Mouse (Mus musculus) T-helper 17 cell (primary cell): ENCODE results near the gene Igf2r.

Experiments
- in situ Hi-C, 2 experiments: fragments of 300-600 bp; cut with MboI, MseI; formaldehyde crosslinking; loops; 1 replicate in 1 of 2; 2 replicates in 1 of 2; pipeline ENCODE4 v1.15.1; 2025; ENCODE audit warnings: high pct_unique_total_duplicates in 2 of 2

The Igf2r gene

GRCm38 (mm10) chr17:12782861-12783847, 13.7 kb upstream of the Igf2r start:
- in situ Hi-C loops, result loop anchor here in 1 of 2 experiments (10.0 kb wide), 1 partner anchor 508 kb away; no protein-coding TSS in a partner anchor

- in situ Hi-C loops, result loop anchor here in 1 of 2 experiments (10.0 kb wide), 1 partner anchor 506 kb away; no protein-coding TSS in a partner anchor
Observed at GRCm38 (mm10) chr17:12781101-12781500, 11.6 kb upstream of the Igf2r start.

DNA sequence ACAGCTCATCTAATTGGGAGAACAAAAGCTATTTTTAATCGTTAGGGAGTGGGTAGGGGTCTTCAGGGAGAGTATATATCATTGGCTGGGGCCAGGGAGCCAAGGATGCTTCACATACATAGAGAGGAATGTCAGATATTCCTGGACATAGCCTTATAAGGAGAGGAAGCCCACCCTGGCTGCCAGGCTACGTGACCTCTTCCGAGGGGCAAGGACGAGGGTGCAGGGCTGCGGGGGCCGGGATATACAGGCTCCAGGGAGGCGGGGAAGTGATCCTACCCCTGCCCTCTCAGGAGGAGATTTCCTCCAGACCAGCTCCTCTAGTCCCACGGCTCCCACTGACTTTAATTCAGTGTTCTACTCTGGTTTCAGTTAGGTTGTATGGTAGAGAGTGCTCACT, 10.7 kb upstream of the Igf2r start:
- in situ Hi-C loops, result loop anchor here in 1 of 2 experiments (10.0 kb wide), 1 partner anchor 505 kb away; no protein-coding TSS in a partner anchor

DNA sequence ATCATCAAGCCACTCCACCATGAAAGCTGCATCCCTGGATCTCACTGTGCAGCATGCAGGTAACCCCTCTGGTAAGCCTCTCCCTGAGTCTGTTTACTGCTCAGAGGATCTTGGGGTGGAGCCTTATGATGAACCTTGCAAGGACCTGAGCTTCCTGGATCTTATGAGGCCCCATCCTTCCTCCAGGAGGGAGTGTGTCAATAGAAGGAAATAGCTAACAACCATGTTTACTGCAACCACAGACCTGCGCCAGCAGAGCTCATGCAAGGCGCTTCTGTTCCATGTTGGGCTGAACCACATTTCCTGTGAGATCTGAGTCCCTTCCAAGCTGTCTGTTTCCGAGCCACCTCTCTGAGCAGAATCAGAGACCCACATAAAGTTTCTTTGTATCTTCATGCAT, 10.0 kb upstream of the Igf2r start:
- in situ Hi-C loops, result no loop called here

GRCm38 (mm10) chr17:12773956-12774355, 4.5 kb upstream of the Igf2r start:
- in situ Hi-C loops, result no loop called here

GRCm38 (mm10) chr17:12770500-12770899, 1.0 kb upstream of the Igf2r start:
- in situ Hi-C loops, result no loop called here

GRCm38 (mm10) chr17:12768415-12769379, 767 bp downstream of the Igf2r start:
- in situ Hi-C loops, result no loop called here

DNA sequence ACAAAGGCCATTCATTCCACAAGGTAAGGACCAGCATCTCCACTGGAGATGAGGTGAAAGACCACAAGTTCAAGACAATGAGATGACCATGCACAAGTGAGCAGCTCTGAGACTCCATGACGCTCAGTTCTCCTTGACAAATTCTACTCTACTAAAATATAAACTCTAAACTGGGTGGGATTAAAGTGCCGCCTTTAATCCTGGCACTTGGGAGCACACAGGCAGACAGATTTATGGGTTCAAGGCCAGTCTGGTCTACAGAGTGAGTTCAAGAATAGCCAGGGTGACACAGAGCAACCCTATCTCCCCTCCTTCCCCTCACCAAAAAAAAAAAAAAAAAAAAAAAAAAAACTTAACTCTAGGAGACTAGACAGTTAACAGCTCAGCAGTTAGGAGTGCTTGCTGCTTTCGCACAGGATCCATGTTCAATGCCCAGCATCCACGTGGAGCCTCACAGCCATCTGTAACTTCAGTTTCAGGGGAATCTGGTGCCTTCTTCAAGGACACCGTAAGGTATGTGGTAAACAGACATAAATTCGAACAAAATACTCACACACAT, 2.1 kb downstream of the Igf2r start:
- in situ Hi-C loops, result no loop called here

DNA sequence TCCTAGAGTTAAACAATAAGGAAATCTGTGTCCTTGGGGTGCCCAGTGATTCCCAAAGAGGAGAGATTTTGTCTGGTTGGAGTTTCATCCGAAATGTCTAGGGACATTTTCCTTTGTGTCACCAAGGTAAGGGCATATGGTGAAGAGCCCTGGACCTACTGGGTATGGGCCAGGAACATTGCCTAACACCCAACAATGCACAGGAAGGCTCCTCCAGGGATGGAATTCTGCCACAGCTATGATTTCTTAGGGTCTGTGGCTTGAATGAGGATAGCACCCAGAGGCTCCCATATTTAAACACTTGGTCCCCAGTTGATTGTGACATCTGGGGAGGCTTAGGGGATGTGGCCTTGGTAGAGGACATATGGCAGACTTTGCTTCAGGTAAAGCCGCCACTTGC, 6.1 kb downstream of the Igf2r start:
- in situ Hi-C loops, result no loop called here

DNA sequence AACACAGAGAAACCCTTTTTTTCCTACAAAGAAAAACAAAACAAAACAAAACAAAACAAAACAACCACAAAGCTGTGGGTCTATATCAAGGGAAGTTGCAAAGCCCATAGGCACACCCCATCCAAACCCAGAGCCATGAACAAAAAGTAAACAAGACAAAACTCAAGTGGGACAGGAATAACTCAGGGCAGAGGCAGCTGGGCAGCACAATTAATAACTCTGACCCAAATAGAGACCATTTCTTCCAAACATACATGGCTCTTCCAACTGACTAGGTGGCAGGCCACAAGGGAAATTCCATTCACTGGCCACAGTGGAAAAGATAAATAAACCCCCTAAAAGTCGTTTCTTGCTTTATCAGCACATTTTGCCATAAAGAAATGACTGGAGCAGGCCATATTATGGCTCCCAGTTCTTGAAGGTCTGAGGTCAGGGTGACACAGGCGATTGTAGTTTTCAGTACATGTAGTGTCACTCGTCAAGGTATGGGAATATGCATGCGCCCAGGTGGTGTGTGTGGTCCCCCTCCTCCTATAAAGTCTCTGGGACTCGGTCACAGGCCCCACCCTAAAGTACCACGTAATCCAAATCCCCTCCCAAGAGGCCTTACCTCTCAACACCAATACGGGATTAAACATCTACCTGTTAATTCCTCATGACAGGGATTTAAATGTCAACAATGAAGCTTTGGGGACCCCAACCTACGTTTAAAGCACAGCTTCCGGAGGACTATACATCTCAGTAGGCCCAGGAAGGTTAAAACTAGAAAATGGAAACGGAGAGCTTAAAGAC, 8.9 kb downstream of the Igf2r start:
- in situ Hi-C loops, result no loop called here

DNA sequence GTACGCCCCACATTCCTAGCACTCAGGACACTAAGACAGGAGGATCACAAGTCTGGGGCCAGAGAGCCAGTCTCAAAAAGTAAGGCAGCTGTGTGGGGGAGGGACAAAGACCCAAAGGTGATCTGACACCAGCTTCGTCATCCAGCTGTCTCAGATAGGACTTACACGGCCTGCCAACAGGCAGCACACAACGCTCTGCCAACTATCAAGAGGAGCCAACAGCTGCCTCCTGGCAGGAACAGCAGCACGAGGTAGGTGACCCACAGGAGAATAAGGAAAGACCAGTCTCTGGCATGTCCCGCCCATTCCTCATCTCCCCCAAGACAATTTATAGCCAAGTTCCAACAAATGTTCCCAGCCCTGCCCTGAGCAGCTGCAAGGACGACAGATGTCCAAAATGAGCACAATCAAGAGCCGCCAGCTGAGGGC, 9.8 kb downstream of the Igf2r start:
- in situ Hi-C loops, result loop anchor here in 1 of 2 experiments (5.0 to 10.0 kb wide), 2 partner anchors 48 to 485 kb away; no protein-coding TSS in a partner anchor

DNA sequence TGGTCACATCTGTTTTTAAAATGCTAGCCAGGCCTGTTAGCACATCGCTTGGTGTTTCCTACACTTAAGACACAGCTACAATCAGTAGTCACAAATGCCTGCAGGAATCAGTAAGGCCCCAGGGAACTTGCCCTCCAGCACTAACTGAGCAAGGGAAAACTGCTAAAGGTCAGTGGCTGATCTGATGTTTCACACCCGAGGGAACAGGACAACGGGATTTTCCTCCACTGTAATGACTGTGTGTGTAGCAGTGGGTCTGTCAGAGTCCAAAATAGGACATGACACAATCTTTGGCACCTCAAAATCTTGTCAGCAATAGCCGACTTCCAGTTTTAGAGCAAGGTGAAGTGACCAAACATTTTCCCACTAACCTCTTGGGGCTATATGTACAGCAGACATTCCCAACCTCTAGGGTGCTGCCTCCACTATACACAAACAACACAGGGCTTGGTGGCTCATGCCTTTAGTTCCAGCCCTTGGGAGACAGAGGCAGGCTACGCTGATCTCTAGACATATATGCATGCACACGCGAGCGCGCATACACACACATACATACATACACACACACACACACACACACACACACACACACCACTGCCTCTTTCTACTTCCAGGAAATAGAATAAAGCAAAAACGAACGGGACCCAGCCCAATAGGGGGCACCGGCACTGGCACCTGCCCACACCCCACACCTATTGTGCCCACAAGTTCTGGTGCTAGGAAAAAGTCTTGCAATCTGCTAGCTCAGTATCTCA, 10.6 kb downstream of the Igf2r start:
- in situ Hi-C loops, result loop anchor here in 1 of 2 experiments (5.0 to 10.0 kb wide), 2 partner anchors 48 to 484 kb away; no protein-coding TSS in a partner anchor

GRCm38 (mm10) chr17:12757990-12758389, 11.5 kb downstream of the Igf2r start:
- in situ Hi-C loops, result loop anchor here in 1 of 2 experiments (5.0 to 10.0 kb wide), 2 partner anchors 49 to 483 kb away; no protein-coding TSS in a partner anchor

DNA sequence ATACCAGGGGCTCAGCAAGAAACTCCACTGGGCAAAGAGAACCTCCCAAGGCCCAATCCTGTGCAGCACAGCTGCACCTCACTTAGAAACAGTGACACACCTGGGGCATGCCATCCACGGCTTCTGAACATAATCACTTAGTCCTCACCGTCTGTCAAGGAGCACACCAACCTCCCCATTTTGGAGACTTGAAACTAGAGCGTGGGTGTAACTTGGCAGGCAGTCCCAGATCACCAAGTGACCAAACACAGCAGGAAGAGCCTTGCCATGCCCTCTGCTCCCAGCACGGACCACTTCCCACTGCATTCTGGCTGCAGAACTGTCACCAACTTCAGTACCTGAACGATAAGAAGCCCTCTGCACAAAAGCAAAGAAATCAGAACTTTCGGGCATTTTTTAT, 12.3 kb downstream of the Igf2r start:
- in situ Hi-C loops, result loop anchor here in 1 of 2 experiments (5.0 to 10.0 kb wide), 2 partner anchors 50 to 482 kb away; no protein-coding TSS in a partner anchor

DNA sequence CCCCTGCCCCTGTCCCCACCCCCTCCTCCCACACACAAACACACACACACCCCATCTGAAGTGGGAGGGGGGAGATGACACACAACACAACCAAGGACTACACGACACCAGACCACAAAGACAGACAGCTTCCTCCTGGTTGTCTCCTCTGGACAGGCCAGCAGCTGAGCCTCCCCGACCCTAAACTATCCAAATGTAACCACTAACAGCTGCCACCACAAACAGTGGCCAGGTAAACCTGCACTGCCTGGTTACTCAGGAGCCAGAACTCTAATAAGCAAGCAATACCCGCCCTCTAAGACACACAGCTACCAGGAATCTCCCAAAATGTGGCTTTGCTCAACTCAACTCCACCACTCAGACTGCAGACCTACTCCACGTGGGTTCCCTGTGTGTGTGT, 13.5 kb downstream of the Igf2r start:
- in situ Hi-C loops, result loop anchor here in 1 of 2 experiments (5.0 to 10.0 kb wide), 2 partner anchors 51 to 481 kb away; no protein-coding TSS in a partner anchor

DNA sequence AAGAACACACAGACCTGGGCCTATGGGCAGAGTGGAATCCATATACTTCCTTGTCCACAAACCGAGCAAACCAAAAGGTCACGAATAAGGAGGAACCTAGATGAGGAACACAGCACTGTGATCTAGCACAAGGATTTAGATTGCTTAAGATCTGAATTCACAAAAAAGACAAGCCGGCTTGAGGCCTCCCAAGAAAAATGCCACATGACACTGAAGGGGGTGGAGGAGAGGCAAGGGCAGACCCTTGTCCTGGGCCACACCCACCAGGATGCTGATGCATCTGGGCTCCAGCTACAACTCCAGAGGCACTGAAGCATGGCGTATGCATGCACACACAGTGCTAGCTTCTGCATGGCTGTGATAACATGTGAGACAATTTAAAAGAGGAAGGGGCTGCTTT, 14.3 kb downstream of the Igf2r start:
- in situ Hi-C loops, result loop anchor here in 1 of 2 experiments (5.0 to 10.0 kb wide), 2 partner anchors 52 to 480 kb away; no protein-coding TSS in a partner anchor

GRCm38 (mm10) chr17:12754243-12755007, 15.0 kb downstream of the Igf2r start:
- in situ Hi-C loops, result loop anchor here in 1 of 2 experiments (5.0 to 10.0 kb wide), 2 partner anchors 53 to 480 kb away; no protein-coding TSS in a partner anchor

DNA sequence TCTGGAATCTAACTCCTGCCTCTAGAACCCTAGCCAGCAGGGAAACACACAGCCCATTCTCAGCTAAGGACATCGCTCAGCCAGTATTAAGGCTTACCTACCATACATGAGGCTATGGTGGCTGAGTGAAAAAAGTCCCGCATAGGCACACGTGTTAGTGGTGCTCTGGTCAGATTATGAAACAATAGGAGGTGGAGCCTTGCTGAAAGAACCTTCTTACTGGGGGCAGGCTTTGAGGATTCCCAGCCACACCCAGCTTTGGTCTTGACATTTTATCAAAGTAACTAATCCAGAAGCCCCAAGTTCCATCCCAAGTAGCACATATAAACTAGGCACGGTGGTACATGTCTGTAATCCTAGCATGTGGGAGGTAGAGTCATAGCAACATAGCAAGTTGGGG, 16.4 kb downstream of the Igf2r start:
- in situ Hi-C loops, result loop anchor here in 1 of 2 experiments (10.0 kb wide), 1 partner anchor 478 kb away; no protein-coding TSS in a partner anchor
